Mouse (Mus musculus) embryonic facial prominence, embryonic 14.5 days (tissue): ENCODE data around the gene Ncl. TPM values are rescaled to one million over a fixed set of nuclear protein-coding genes. Genes with fewer than 3 reads are reported as not detected.
A peak's percentile ranks its signal among the peaks of the same experiment; 100 is the strongest.

Experiments
- ATAC-seq: fragments of 200-750 bp; cut with Nextera tagmentation; 2 replicates; pipeline ENCODE4 v1.8.0; 2017; ENCODE audit warnings: low read depth, moderate number of reproducible peaks, moderate TSS enrichment
- DNase-seq: peaks from one replicate; pipeline ENCODE4 v3.0.0-alpha.2; 2015; ENCODE audit warnings: low spot score
- H3K27ac ChIP-seq: fragments of 300-500 bp; sonication (generic); replicated peaks from 2 replicates; pipeline ENCODE4 v1.5.1; 2014; ENCODE audit warnings: low read depth, mild to moderate bottlenecking, low read length, moderate library complexity
- H3K27me3 ChIP-seq: fragments of 300-500 bp; sonication (generic); replicated peaks from 2 replicates; pipeline ENCODE4 v1.6.1; 2014; ENCODE audit warnings: low read length; ENCODE audit not compliant: control insufficient read depth, insufficient read depth
- H3K36me3 ChIP-seq: fragments of 300-500 bp; sonication (generic); 2 replicates; pipeline ENCODE4 v1.6.1; 2014; ENCODE audit warnings: low read length, mixed read lengths; ENCODE audit not compliant: control insufficient read depth, insufficient read depth
- H3K4me1 ChIP-seq: fragments of 300-500 bp; sonication (generic); 2 replicates; pipeline ENCODE4 v1.6.1; 2014; ENCODE audit warnings: antibody characterized with exemption, low read length; ENCODE audit not compliant: control insufficient read depth, insufficient read depth
- H3K4me2 ChIP-seq: fragments of 300-500 bp; sonication (generic); 2 replicates; pipeline ENCODE4 v1.6.1; 2014; ENCODE audit warnings: low read depth, mild to moderate bottlenecking, low read length, moderate library complexity, mixed read lengths
- H3K4me3 ChIP-seq: fragments of 300-500 bp; sonication (generic); 2 replicates; pipeline ENCODE4 v1.5.1; 2014; ENCODE audit warnings: low read depth, mild to moderate bottlenecking, low read length
- H3K9ac ChIP-seq: fragments of 300-500 bp; sonication (generic); 2 replicates; pipeline ENCODE4 v1.6.1; 2014; ENCODE audit warnings: low read depth, mild to moderate bottlenecking, low read length, moderate library complexity, mixed read lengths
- H3K9me3 ChIP-seq: fragments of 300-500 bp; sonication (generic); 2 replicates; pipeline ENCODE4 v1.6.1; 2016; ENCODE audit warnings: low read length; ENCODE audit not compliant: control insufficient read depth
- WGBS: fragments of 180-500 bp; shearing (Covaris S2); extraction: QIAGEN DNeasy Blood & Tissue Kit; methylation state at CpG from one replicate; pipeline ENCODE4 v1.1.7; 2014; 5-methylcytosine and 5-hydroxymethylcytosine counted together
- polyA plus RNA-seq: library from polyadenylated mRNA; unstranded; fragments of >200 nt; fragmentation: Nextera tagmentation; extraction: Ambion mirVana; gene quantifications from 2 replicates; pipeline ENCODE4 v1.2.1, GENCODE M21; 2014

Ncl gene
- polyA plus RNA-seq, 1 experiment from 2014 or later = 285 TPM

- Histone ChIP-seq H3K9me3 (no peaks in the 10 kb centered on the region), H3K4me2 (no peak overlapping the region), H3K27ac (no peak overlapping the region), H3K4me3 (no peak overlapping the region), H3K36me3 (peaks cover 84% of the 10 kb centered on the region), H3K9ac (no peak overlapping the region), H3K27me3 (no peaks in the 10 kb centered on the region), H3K4me1 (0 out of 2 replicates have a peak, but pooled peaks cover 4% of the 10 kb centered on the region)
- ATAC-seq (no peak), DNase-seq (no peak)
- WGBS = 91% methylated on average over 2 of the region's 2 CpGs
Measured at GRCm38 (mm10) chr1:86354186-86354585, 5.0 kb downstream of the Ncl start.

GRCm38 (mm10) chr1:86350576-86350975 lies 8.6 kb downstream of the Ncl start:
- DNase-seq (no peak), ATAC-seq (no peak)
- H3K9me3 ChIP-seq = no peaks in the 10 kb centered on the region
- no peak overlapping the region for H3K27ac ChIP-seq
- WGBS = 87% methylated on average over 8 of the region's 8 CpGs
- H3K4me1 ChIP-seq = no peaks in the 10 kb centered on the region
- no peak overlapping the region for H3K4me3 ChIP-seq
- no peaks in the 10 kb centered on the region for H3K27me3 ChIP-seq
- no peak overlapping the region for H3K4me2 ChIP-seq
- peaks cover 95% of the 10 kb centered on the region for H3K36me3 ChIP-seq
- no peak overlapping the region for H3K9ac ChIP-seq

- peak; percentile 22 for DNase-seq
- H3K9ac ChIP-seq = no peak overlapping the region
- H3K4me1 ChIP-seq = no peaks in the 10 kb centered on the region
- H3K27me3 ChIP-seq = no peaks in the 10 kb centered on the region
- no peak overlapping the region for H3K4me3 ChIP-seq
- H3K36me3 ChIP-seq = peaks cover 86% of the 10 kb centered on the region
- H3K4me2 ChIP-seq = no peak overlapping the region
- no peak for ATAC-seq
- 81% methylated on average over 1 of the region's 1 CpGs for WGBS
- H3K9me3 ChIP-seq = no peaks in the 10 kb centered on the region
- no peak overlapping the region for H3K27ac ChIP-seq
Measured at GRCm38 (mm10) chr1:86349696-86350095, 9.5 kb downstream of the Ncl start.

DNA sequence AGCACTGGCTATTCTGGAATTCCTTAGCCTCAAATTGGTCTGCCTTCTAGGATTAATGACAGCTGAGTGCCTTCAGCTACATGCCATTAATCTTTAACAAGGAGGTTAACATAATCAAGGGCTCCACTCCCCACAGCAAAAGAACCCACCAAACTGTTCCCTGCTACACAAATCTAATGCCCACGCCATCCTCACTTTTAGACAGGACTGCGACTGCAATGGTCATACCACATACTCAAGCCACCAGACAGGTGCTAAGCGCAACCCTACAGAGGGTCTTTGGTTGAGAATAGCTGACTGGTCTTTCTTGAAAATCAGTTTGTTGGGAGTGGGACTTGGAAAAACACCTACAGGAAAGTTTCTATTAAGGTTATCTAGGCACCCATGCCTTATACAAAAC lies 10.0 kb downstream of the Ncl start:
- Histone ChIP-seq H3K27ac (no peak overlapping the region), H3K4me2 (no peak overlapping the region), H3K36me3 (peaks cover 81% of the 10 kb centered on the region), H3K9me3 (no peaks in the 10 kb centered on the region), H3K4me3 (no peak overlapping the region), H3K4me1 (no peaks in the 10 kb centered on the region), H3K27me3 (no peaks in the 10 kb centered on the region), H3K9ac (no peak overlapping the region)
- DNase-seq (no peak), ATAC-seq (no peak)
- WGBS = 82% methylated on average over 3 of the region's 3 CpGs

DNA sequence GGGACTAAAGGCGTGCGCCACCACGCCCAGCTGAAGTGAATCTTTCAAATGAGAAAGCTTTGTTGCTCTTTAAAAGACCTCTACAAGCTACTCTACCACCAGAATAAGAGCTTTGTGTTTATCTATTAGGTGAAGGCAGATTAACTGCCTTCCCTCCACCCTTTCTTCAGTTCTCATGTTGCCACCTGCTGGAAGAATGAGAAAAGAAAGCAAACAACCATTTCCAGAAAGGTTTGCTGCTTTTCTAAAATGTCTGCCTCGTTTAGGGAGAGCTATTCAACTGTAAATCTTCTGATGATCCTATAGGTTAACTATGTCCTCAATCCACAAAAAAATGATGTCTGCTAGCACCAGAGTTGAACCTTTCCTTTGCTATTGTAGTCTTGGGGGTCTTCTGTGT lies 10.4 kb downstream of the Ncl start:
- ATAC-seq (no peak), DNase-seq (no peak)
- WGBS = 76% methylated on average over 4 of the region's 4 CpGs
- Histone ChIP-seq H3K9me3 (no peaks in the 10 kb centered on the region), H3K27me3 (no peaks in the 10 kb centered on the region), H3K9ac (no peak overlapping the region), H3K4me1 (no peaks in the 10 kb centered on the region), H3K27ac (no peak overlapping the region), H3K4me3 (no peak overlapping the region), H3K4me2 (no peak overlapping the region), H3K36me3 (peaks cover 77% of the 10 kb centered on the region)

GRCm38 (mm10) chr1:86348083-86348482 lies 11.1 kb downstream of the Ncl start:
- no peak overlapping the region for H3K9ac ChIP-seq
- no peak overlapping the region for H3K4me2 ChIP-seq
- H3K4me1 ChIP-seq = no peaks in the 10 kb centered on the region
- DNase-seq (no peak), ATAC-seq (no peak)
- no peaks in the 10 kb centered on the region for H3K27me3 ChIP-seq
- peaks cover 70% of the 10 kb centered on the region for H3K36me3 ChIP-seq
- no peaks in the 10 kb centered on the region for H3K9me3 ChIP-seq
- no peak overlapping the region for H3K27ac ChIP-seq
- no peak overlapping the region for H3K4me3 ChIP-seq
- 88% methylated on average over 1 of the region's 1 CpGs for WGBS

- ATAC-seq (no peak), DNase-seq (no peak)
- H3K27ac ChIP-seq = no peak overlapping the region
- no peaks in the 10 kb centered on the region for H3K9me3 ChIP-seq
- no peaks in the 10 kb centered on the region for H3K4me1 ChIP-seq
- 50% methylated on average over 1 of the region's 1 CpGs for WGBS
- no peak overlapping the region for H3K4me2 ChIP-seq
- peaks cover 67% of the 10 kb centered on the region for H3K36me3 ChIP-seq
- H3K4me3 ChIP-seq = no peak overlapping the region
- H3K27me3 ChIP-seq = no peaks in the 10 kb centered on the region
- H3K9ac ChIP-seq = no peak overlapping the region
Measured at GRCm38 (mm10) chr1:86347716-86348045, 11.5 kb downstream of the Ncl start.

GRCm38 (mm10) chr1:86346851-86347715 lies 12.1 kb downstream of the Ncl start:
- H3K4me2 ChIP-seq = no peak overlapping the region
- H3K27me3 ChIP-seq = no peaks in the 10 kb centered on the region
- no peaks in the 10 kb centered on the region for H3K4me1 ChIP-seq
- no peak overlapping the region for H3K9ac ChIP-seq
- H3K9me3 ChIP-seq = no peaks in the 10 kb centered on the region
- H3K27ac ChIP-seq = no peak overlapping the region
- DNase-seq (no peak), ATAC-seq (no peak)
- 87% methylated on average over 3 of the region's 3 CpGs for WGBS
- H3K4me3 ChIP-seq = no peak overlapping the region
- H3K36me3 ChIP-seq = peaks cover 61% of the 10 kb centered on the region

- DNase-seq (no peak), ATAC-seq (no peak)
- Histone ChIP-seq H3K4me3 (no peak overlapping the region), H3K9me3 (no peaks in the 10 kb centered on the region), H3K4me2 (no peak overlapping the region), H3K27me3 (no peaks in the 10 kb centered on the region), H3K4me1 (no peaks in the 10 kb centered on the region), H3K27ac (no peak overlapping the region), H3K9ac (no peak overlapping the region), H3K36me3 (peaks cover 50% of the 10 kb centered on the region)
- WGBS = 96% methylated on average over 4 of the region's 4 CpGs
Measured at GRCm38 (mm10) chr1:86345956-86346355, 13.2 kb downstream of the Ncl start.
